Mouse (Mus musculus) C2C12 (cell line): Measurements from ENCODE around the gene Cpvl. TPM values are rescaled to one million over a fixed set of nuclear protein-coding genes. Genes with fewer than 3 reads are reported as not detected.

Experiments used
- H3K27me3 ChIP-seq: one replicate; pipeline ENCODE4 v1.6.1; 2011; ENCODE audit not compliant: control insufficient read depth, insufficient read depth, insufficient read length
- H3K36me3 ChIP-seq: one replicate; pipeline ENCODE4 v1.6.1; 2011; ENCODE audit not compliant: control insufficient read depth, insufficient read depth
- H3K4me3 ChIP-seq: one replicate; pipeline ENCODE4 v1.5.1; 2011; ENCODE audit warnings: mild to moderate bottlenecking, control low read depth; ENCODE audit not compliant: poor library complexity, insufficient read depth, severe bottlenecking
- H3K79me2 ChIP-seq: one replicate; pipeline ENCODE4 v1.6.1; 2011; ENCODE audit not compliant: control insufficient read depth, insufficient read depth
- H3K79me3 ChIP-seq: one replicate; pipeline ENCODE4 v1.6.1; 2011; ENCODE audit warnings: low read depth, control low read depth
- H3ac ChIP-seq: one replicate; pipeline ENCODE3; 2011; ENCODE audit warnings: low read depth; ENCODE audit not compliant: control insufficient read depth, insufficient read length
- CEBPB ChIP-seq: IDR thresholded peaks from one replicate; pipeline ENCODE4 v1.6.1; 2011; ENCODE audit warnings: low read depth, mild to moderate bottlenecking, control low read depth, moderate library complexity
- CTCF ChIP-seq: IDR thresholded peaks from one replicate; pipeline ENCODE4 v1.5.1; 2011; ENCODE audit not compliant: control insufficient read depth, insufficient read depth, insufficient read length
- FOSL1 ChIP-seq: IDR thresholded peaks from one replicate; pipeline ENCODE4 v1.8.0; 2011; ENCODE audit warnings: mild to moderate bottlenecking, low read length; ENCODE audit not compliant: poor library complexity, insufficient read depth, severe bottlenecking
- MAX ChIP-seq: IDR thresholded peaks from one replicate; pipeline ENCODE4 v1.6.1; 2011; ENCODE audit warnings: mild to moderate bottlenecking, control low read depth
- MYOD1 ChIP-seq: IDR thresholded peaks from one replicate; pipeline ENCODE4 v1.6.1; 2011; ENCODE audit warnings: low read depth; ENCODE audit not compliant: control insufficient read depth, insufficient read length
- MYOG ChIP-seq: IDR thresholded peaks from one replicate; pipeline ENCODE4 v1.6.1; 2011; ENCODE audit not compliant: control insufficient read depth, insufficient read length; ENCODE audit errors: extremely low read depth
- USF1 ChIP-seq: IDR thresholded peaks from one replicate; pipeline ENCODE4 v1.6.1; 2011; ENCODE audit warnings: low read depth, mild to moderate bottlenecking, control low read depth, moderate library complexity
- polyA plus RNA-seq: library from polyadenylated mRNA; unstranded; fragments of >200 nt; fragmentation: generic; extraction: Trizol; gene quantifications from one replicate; pipeline ENCODE4 v1.2.1, GENCODE M21; 2012; ENCODE audit warnings: missing spikeins

The Cpvl gene
- polyA plus RNA-seq, 1 experiment = not detected

DNA sequence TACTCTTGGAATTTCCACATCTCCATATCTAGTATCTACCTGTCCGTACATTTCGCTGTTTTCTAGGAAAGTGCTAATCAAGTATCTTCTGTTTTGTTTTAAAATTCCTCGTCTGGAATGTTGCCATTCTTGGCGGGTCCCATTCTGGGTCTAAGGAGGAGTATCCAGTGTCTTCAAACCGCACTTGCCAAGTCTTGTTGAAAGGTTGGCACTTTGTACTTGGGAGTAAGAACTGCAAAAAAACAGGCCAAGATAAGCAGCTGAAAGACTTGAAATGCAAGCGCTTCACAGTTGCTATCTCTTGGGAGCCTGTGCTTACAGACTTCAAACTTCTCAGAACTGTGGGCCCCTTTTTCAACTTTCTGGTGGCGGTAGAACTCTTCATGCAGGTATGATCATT is 58.4 kb downstream of the Cpvl start:
- H3K27me3 ChIP-seq = peaks cover 22% of the 10 kb centered on the region
- no peaks in the 10 kb centered on the region for H3K79me3 ChIP-seq
- TF ChIP-seq USF1 (no peak), FOSL1 (no peak), MYOG (no peak), MAX (no peak), CEBPB (no peak), MYOD1 (no peak), CTCF (no peak)
- H3K36me3 ChIP-seq = no peaks in the 10 kb centered on the region
- H3K4me3 ChIP-seq = no peak overlapping the region
- no peaks in the 10 kb centered on the region for H3K79me2 ChIP-seq
- no peak overlapping the region for H3ac ChIP-seq

DNA sequence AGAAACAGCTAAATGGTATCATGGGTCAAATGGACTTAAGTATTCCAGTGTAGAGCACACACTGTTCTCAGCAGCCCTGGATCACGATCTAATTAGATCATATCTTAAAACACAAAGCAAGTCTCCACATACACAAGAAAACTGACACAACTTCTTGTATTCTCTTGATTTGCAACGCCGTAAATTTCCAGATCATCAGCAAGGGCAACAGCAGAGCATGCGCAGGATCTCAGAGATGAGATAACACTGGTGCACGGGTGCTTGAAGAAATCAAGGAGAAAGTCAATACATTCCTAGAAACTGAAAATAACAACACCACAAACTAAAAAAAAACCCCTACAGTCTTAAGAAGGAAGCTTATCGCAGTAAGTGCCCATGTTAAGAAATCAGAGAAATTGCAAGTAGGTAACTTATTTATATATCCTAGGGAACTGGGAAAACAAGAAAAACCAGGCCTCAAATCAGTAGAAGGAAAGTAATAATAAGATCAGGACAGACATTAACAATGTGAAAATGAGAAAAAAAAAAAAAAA is 61.4 kb downstream of the Cpvl start:
- Histone ChIP-seq H3K79me2 (no peaks in the 10 kb centered on the region), H3K4me3 (no peak overlapping the region), H3K27me3 (peaks cover 23% of the 10 kb centered on the region), H3K36me3 (no peaks in the 10 kb centered on the region), H3K79me3 (no peaks in the 10 kb centered on the region), H3ac (no peak overlapping the region)
- no peak for TF ChIP-seq FOSL1
- TF ChIP-seq MYOD1 = no peak
- TF ChIP-seq USF1 = no peak
- TF ChIP-seq MAX = no peak
- TF ChIP-seq CTCF = no peak
- TF ChIP-seq CEBPB = no peak
- no peak for TF ChIP-seq MYOG

DNA sequence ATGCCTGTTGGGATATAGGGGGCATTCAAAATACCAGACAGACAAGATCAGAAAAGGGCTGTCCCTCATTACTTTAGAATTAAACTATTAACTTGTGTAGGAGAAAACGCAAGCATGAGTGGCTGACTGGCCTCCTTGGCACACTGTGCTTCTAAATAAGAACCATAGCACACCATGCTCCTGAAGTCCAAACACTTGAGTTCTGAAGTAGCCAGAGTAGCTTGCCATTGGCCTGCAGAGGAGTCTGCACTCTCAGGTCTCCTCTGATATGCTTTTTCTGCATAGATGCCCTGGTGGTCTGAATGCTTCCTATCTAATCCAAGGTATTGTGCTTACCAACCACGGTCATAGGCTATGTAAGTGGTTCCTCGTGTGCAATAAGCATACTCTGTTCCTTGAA is 63.1 kb downstream of the Cpvl start:
- Histone ChIP-seq H3K4me3 (no peak overlapping the region), H3K36me3 (no peaks in the 10 kb centered on the region), H3K27me3 (peaks cover 24% of the 10 kb centered on the region), H3ac (no peak overlapping the region), H3K79me2 (no peaks in the 10 kb centered on the region), H3K79me3 (no peaks in the 10 kb centered on the region)
- TF ChIP-seq CTCF = no peak
- no peak for TF ChIP-seq FOSL1
- no peak for TF ChIP-seq USF1
- no peak for TF ChIP-seq MYOG
- no peak for TF ChIP-seq CEBPB
- no peak for TF ChIP-seq MAX
- TF ChIP-seq MYOD1 = no peak

DNA sequence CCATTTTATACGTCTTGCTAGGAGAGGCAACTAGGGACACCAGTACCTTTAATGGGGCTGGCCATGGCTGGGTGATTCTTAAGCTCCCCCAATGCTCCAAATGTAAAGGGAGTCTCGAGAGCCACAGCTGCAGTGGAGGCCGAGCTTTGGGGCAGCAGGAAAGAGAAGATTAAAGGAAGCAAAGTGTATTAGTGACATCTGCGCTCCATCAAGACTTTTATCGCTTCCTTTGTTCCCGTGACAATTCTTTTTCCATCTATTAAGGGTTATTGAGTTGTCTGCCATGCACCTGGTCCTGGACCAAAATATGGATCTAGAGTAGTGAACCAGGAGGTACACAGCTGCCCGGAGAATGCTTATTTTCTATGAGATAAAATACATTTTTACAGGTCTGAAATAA is 65.3 kb downstream of the Cpvl start:
- Histone ChIP-seq H3K79me3 (no peaks in the 10 kb centered on the region), H3ac (no peak overlapping the region), H3K4me3 (no peak overlapping the region), H3K27me3 (peaks cover 20% of the 10 kb centered on the region), H3K79me2 (no peaks in the 10 kb centered on the region), H3K36me3 (no peaks in the 10 kb centered on the region)
- TF ChIP-seq CTCF (no peak), MAX (no peak), USF1 (no peak), FOSL1 (no peak), CEBPB (no peak), MYOD1 (no peak), MYOG (no peak)

DNA sequence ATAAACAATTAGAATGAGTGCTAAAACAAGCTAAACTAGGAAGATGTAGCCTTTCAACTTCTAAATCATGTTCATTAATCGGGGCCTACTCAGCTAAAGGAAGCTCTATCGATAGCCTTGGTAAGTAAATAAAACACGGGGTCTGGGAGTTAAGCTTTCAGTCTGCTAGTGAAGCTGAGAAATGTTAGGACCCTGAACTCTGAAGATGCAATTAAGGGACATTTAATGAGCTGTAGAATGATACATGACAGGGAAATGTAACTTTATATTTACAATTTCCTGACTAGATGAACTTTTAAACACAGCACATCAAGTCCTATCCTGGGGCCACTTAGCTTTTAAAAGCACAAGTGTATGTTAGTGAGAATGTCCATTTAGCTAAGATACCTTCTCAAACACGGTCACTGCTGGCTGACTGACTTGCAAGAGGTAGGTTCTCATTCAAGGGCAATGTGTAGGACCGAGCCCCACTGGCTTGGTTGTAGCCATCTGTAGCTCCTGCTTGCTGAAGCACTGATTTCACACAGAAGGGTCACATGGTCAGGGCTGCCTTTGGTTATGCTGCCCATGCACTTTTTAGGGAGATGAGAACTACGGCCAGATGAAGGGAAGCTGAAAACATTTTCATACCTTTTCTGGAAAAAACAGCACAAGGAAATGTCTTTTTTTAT is 66.2 kb downstream of the Cpvl start:
- no peaks in the 10 kb centered on the region for H3K36me3 ChIP-seq
- no peak overlapping the region for H3ac ChIP-seq
- no peaks in the 10 kb centered on the region for H3K79me2 ChIP-seq
- H3K79me3 ChIP-seq = no peaks in the 10 kb centered on the region
- no peak overlapping the region for H3K4me3 ChIP-seq
- peaks cover 20% of the 10 kb centered on the region for H3K27me3 ChIP-seq
- no peak for TF ChIP-seq CTCF
- TF ChIP-seq MYOD1 = no peak
- TF ChIP-seq CEBPB = no peak

GRCm38 (mm10) chr6:53909986-53910385 is 68.5 kb downstream of the Cpvl start:
- H3K79me2 ChIP-seq = no peaks in the 10 kb centered on the region
- no peaks in the 10 kb centered on the region for H3K36me3 ChIP-seq

More at GRCm38 (mm10) chr6:53909986-53910385, 68.5 kb downstream of the Cpvl start:
- TF ChIP-seq MAX (no peak), FOSL1 (no peak), MYOG (no peak), CTCF (no peak), MYOD1 (no peak), USF1 (no peak), CEBPB (no peak)
- Histone ChIP-seq H3K4me3 (no peak overlapping the region), H3K79me3 (no peaks in the 10 kb centered on the region), H3ac (no peak overlapping the region), H3K27me3 (peaks cover 15% of the 10 kb centered on the region)
